Mouse (Mus musculus) granulocyte monocyte progenitor cell, adult 5-6 weeks (primary cell): Measurements from ENCODE around the gene Chrnb1. TPM values are rescaled to one million over a fixed set of nuclear protein-coding genes. Genes with fewer than 3 reads are reported as not detected.

Experiments used
- ATAC-seq: replicated peaks from 2 replicates; pipeline ENCODE4 v1.8.0; 2016; ENCODE audit warnings: mild to moderate bottlenecking, moderate TSS enrichment, inconsistent platforms; ENCODE audit not compliant: poor library complexity, severe bottlenecking
- total RNA-seq, 2 experiments: library from RNA; stranded (forward) in 1 of 2; stranded (reverse) in 1 of 2; fragments of 200-712, 200-1000 nt in 1 of 2; fragments of >200 nt in 1 of 2; fragmentation: Nextera tagmentation in 1 of 2; gene quantifications; 2 replicates each; pipeline ENCODE4 v1.2.3; 2014 to 2017

Chrnb1 gene
- total RNA-seq, 2 experiments from 2014 or later, result not detected

- ATAC-seq, result peak; percentile 67
Observed at GRCm38 (mm10) chr11:69777504-69778257, 18.1 kb downstream of the Chrnb1 start.

DNA sequence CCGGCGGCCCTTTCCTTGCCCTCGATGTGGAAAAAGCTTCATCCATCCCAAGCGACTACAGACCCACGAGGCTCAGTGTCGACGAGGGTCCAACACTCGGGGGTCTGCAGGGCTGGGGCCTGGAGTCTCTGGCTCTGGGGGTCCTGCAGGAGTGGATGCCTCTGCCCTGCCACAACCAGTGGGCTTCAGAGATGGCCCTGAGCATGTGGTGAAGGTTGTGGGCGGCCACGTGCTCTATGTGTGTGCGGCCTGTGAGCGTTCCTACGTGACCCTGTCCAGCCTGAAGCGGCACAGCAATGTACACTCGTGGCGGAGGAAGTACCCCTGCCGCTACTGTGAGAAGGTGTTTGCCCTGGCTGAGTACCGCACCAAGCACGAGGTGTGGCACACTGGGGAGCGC lies 19.3 kb downstream of the Chrnb1 start:
- no peak for ATAC-seq

- no peak for ATAC-seq
Observed at GRCm38 (mm10) chr11:69775716-69776115, 20.0 kb downstream of the Chrnb1 start.

GRCm38 (mm10) chr11:69774961-69775360 lies 20.8 kb downstream of the Chrnb1 start:
- no peak for ATAC-seq

DNA sequence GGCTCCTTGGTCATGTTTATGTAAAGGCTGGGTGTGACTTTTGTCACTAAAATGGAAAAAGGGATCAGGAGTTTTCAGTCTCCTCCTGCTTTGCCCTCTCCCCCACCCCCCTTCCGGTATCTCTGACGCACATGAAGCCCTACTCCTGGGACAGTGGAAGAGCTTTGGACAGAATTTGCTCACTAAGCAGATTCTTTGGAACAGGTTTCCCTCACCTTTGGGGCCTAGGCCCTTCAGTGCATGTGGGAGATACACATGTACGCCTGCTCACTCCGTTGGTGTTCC lies 28.2 kb downstream of the Chrnb1 start:
- no peak for ATAC-seq

DNA sequence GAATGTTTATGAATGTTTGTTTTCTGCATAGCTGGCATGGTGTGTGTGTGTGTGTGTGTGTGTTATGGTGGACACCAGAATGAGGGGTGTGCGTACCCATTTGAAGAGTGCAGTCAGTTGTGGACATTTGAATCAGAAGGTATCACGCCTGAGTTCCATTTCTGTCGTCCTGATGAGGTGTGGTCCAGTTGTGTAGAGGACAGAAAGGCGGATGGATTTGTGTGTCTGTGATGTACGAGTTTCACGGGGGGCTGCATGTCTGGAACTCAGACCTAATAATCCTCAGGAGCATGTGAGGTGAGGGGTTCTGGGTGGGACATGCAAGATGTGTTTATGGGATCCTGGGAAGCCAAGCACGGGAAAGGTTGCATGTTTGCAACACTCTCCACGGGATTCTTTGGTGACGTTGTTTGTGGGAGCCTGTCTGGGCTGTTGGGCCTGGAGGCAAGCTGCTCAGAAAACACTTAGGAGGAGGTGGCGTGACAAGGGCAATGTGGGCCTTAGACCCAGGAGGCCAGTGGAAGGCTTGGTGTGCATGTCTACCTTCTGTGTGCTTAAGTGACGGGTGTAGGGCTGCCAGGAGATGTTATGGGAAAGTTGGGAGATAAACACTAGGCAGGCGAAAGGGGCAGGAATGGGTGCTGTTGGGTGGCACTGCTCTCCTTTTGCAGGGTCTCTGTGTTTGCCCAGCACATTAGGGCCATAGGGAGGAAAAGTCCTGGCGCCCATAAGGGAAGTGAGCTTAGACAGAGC lies 28.7 kb downstream of the Chrnb1 start:
- ATAC-seq, result no peak

GRCm38 (mm10) chr11:69766126-69766609 lies 29.6 kb downstream of the Chrnb1 start:
- ATAC-seq, result peak; percentile 72

DNA sequence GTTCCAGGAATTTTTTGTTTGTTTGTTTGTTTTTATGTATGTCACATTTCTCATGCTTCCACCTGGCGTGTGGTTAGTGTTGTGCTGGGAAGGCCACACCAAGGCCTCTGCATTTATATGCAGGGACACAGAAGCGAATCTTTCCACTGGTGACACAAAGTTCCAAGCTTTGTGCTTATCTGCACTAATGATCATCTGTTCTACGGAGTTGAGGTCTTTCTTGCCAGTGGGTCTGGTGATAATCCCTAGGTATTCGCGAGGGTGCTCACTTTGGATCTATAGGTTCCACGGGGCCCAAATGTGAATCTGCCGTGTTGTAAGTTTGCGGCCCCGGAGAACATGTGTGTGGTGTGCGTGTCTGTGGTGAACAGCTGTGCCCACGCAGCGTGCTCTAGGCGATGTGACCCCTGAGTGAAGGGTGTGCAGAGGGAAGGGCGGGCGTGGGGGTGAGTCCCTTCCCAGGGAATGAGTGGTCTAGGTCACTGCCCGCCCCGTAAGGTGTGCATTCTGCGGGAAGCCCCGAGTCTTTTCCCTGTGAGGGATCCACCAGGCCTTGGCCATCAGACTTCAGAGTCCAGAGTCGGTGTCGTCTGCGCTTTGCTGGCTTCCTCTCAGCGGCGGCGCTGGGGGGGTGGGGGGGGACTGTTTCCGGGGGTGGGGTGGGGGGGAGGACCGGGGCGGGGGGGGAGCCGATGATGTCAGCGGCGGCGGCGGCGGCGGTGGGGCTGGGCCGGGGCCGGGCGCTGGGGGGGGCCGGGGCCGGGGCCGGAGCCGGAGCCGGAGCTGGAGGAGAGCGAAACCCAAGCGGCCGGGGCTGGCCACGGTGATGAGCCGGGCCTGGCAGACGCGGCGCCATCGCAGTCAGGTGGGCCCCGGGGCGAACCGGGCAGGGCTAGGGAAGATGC lies 30.3 kb downstream of the Chrnb1 start, which contains the start of gene Zbtb4:
TSS of gene Zbtb4 (plus strand) at position 692 of the 905 bp plus-strand sequence.
- ATAC-seq, result peak; percentile 40; the same call in 1 of the 2 replicates

GRCm38 (mm10) chr11:69763551-69763950 lies 32.2 kb downstream of the Chrnb1 start:
- no peak for ATAC-seq

- ATAC-seq, result no peak
Observed at GRCm38 (mm10) chr11:69761868-69762267, 33.9 kb downstream of the Chrnb1 start, which contains the start of gene Slc35g3. TSS of gene Slc35g3 (minus strand) at chr11:69761968.

DNA sequence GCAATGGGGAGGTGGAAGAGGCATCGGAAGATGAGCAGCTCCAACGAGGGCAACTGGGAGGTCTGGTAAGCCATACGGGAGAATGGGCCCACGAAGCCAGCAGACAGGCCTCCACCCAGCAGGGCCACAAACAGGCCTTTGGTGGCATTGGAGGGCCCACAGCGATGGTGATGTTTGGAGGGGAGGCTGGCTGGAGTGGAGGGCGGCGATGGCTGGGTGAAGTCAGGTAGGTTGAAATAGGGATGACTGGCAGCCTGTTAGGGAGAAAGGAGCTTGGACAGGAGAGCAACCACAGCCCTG lies 34.9 kb downstream of the Chrnb1 start:
- ATAC-seq, result no peak

GRCm38 (mm10) chr11:69760160-69760900 lies 35.4 kb downstream of the Chrnb1 start:
- ATAC-seq, result no peak

DNA sequence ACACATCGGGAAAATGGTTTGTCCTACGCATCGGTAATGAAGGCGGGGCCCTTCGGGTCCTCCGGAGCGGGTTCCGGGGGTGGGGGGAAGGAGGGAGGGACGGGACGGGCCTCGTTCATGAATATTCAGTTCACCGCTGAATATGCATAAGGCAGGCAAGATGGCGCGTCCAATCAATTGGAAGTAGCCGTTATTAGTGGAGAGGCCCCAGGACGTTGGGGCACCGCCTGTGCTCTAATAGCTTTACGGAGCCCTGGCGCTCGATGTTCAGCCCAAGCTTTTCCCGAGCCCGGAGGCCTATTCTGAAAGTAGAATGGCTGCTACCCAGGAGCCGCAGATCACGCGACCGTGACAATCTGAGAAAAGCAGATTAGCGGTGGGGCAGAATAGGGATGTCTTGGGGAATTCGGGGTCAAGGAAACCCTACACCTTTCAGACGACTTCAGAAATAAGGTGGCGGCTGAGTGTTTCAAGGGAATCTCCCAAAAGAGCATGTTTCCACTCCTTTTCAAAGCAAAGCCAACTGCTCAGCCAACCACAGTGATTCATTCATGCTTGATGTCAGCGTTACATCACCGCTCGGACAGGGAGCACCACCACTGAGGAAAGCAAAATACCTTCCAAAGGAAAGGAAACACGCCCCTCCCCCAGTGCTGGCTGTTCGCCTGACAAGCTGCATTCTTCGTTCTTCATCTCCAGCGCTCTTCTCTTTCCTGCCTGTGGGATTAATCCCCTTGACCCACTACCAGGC lies 36.6 kb downstream of the Chrnb1 start:
- peak; percentile 59 for ATAC-seq

DNA sequence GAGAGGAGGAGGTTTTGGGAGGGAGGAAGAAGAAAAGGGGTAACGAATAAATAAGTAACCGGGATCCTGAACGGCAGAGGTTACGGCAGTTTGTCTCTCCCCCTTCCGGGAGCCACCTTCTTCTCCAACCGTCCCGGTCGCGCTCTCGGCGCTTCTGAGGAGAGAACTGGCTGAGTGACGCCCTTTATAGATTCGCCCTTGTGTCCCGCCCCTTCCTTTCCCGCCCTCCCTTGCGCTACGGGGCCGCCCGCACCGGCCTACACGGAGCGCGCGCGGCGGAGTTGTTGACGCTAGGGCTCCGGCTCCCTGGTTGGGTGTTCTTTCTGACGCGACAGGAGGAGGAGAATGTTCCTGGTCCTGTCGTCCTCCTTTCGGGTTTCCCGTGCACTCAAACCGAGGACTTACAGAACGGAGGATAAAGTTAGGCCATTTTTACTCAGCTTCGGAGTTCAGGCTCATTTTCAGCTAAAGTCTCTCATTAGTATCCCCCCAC lies 37.2 kb downstream of the Chrnb1 start, which contains the start of gene Polr2a:
TSS of gene Polr2a (minus strand) at position 160 of the 493 bp plus-strand sequence.
- peak; percentile 75 for ATAC-seq

- peak; percentile 61 for ATAC-seq
Observed at GRCm38 (mm10) chr11:69758090-69758456, 37.7 kb downstream of the Chrnb1 start.

GRCm38 (mm10) chr11:69757303-69758089 lies 38.2 kb downstream of the Chrnb1 start:
- no peak; the same call in 1 of the 2 replicates for ATAC-seq

DNA sequence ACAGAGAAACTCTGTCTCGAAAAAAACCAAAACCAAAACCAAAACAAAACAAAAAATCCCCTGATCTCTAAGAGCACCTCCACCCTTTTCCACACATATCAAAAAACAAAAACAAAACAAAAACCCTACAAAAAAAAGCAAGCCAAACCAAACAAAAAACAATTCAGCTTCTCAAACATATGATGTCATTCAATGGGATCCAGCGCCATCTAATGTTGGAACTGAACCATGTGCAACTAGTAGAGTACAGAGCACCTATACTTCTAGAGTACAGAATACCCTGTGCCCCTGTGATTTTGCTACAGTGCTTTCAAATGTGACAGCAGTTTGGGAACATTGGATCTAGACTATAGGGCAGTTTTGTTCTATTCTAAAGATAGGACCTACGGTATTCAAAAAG lies 41.0 kb downstream of the Chrnb1 start:
- ATAC-seq, result no peak

DNA sequence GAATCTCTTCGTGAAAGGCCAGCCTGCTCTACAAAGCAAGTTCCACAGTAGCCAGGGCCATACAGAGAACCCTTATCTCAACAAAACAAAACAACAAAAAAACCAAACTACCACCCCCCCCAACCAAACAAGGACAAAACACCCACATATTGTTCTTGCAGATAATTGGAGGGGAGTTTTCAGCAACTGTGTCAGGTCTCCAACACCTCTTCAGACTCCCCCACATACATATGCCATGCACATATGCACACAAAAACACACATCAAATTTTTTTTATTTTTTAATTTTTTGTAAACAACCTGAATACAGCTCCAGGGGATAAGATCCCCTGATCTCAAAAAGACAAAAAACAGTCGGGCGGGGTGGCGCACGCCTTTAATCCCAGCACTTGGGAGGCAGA lies 41.5 kb downstream of the Chrnb1 start:
- no peak for ATAC-seq
